Mouse (Mus musculus) kidney, postnatal 10 days (tissue): ENCODE measurements at regions not wholly inside any gene's neighbourhood (a gene's known extent, or its start where the extent isn't known, plus 50 kb on each side); places are given as distances from the start of the nearest gene placed in this dataset.
A peak's percentile ranks its signal among the peaks of the same experiment; 100 is the strongest.

ENCODE experiments used
- DNase-seq: peaks from one replicate; pipeline ENCODE4 v3.0.0; 2021; ENCODE audit warnings: mixed read lengths

- no peak for DNase-seq
Observed at GRCm38 (mm10) chr9:86961663-86962062, 53.7 kb upstream of the Ripply2 start.

DNA sequence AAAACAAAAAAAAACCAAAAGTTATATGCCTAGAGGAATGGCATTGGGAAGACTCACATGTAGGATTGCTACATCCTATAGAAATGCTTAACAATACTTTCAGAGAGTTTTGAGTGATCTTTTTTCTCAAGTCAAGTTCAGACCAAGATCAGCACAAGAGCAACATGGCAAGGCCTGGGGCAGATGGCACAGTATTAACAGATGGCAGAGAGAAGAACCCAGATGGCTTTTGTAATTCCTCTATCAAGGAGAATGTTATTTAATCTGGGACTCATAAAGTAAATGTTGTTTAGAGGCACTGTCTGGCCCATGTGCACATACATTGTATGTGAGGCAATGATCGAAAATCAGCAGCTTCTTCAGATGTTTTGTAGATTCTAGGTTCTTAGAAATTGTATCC is 58.3 kb upstream of the Ripply2 start:
- no peak for DNase-seq

DNA sequence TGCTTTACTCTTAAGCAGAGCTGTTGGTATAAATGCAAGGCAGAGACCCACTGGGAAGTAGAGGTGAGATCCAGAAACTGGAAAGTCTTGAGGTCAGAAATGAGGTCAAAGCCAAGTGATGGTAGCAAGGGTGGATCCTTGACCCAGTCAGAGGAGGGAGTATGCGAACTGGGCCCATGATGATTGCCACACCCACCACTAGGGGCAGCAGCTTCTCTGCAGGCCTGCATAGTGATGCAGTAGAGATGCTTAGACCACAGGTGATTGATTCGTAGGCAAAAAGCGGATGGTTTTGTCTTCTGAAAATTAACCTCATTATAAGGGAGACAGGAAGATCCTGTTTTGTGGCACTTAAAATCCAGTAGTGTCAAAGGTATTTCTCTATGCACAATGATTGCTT is 59.6 kb upstream of the Ripply2 start:
- no peak for DNase-seq

DNA sequence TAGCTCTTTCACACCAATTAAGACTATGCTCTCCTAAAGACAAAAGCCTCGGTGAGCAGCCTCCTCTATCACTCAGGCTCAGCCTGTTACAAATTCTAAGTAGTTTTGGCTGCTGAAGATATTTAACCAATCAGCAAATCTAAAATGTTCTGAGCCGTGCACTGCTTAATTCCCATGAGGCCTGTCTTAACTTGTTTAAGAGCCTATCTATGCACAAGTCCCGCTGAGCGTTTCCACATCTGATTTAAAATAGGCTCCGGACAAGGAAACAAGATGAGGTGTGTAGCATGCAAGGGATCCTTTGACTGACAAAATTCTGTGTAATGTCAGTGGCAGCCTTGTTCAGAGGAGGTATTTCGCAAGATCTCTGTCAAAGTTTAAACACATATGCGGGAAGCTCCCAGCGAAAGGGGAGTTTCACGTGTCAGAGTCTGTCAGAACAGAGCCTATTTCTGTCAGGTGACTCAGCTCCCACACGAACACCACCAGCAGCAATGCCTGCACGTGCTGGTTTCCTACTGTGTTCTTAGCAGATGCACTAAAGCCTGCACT is 63.3 kb upstream of the Ripply2 start:
- DNase-seq: no peak

- DNase-seq: no peak
Observed at GRCm38 (mm10) chr9:86949885-86950284, 65.5 kb upstream of the Ripply2 start.

DNA sequence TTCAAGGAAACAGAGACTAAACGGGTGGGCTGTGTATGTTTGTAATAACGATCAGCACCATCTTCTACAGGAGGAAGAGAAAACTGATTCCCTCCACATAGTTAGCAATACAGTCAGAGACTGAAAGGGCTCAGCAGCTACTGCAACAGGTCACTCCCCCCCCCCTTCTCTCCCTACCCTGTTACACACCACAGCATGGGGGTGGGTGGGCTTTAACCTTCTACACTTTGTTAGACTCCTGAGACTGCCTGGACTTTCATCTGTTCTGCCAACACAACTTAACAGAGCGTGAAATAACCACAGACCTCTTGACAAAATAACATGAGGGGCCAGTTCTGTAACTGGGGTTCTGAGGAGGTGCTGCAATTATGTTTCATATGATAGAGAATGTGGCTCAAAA is 50.7 kb upstream of the Snap91 start:
- DNase-seq: peak; percentile 41
